Mouse (Mus musculus): Measurements from ENCODE around the gene Olfr419.

Olfr419 gene

GRCm38 (mm10) chr1:174251961-174252360, at the start of gene Olfr419:
TSS of gene Olfr419 (minus strand) at chr1:174252061.
- no peak for DNase-seq

DNA sequence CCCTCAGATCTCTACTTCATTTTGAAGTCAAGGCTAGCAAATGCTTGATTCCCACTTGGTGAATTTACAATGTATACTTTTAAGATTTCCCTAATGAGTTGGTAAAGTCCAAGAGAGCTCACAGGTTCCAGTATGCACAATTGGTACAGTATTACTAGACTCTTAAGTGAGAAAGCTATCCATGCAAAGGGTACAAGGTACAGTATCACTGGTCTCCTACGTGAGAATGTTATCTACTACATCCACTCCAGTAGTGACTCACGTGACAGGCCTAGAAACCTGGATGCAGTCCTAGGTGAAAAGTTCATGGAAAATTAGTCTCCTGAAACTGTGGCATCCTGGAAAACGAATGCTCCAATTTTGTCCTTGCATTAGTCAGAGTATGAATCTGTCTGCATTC, 18.8 kb upstream of the Olfr419 start:
- DNase-seq: no peak

GRCm38 (mm10) chr1:174269162-174269561, 17.3 kb upstream of the Olfr419 start:
- DNase-seq: no peak

- no peak for DNase-seq
Observed at GRCm38 (mm10) chr1:174267816-174268215, 16.0 kb upstream of the Olfr419 start.

- DNase-seq: no peak
Observed at GRCm38 (mm10) chr1:174250376-174250775, 1.5 kb downstream of the Olfr419 start.

- DNase-seq: no peak
Observed at GRCm38 (mm10) chr1:174247170-174247569, 4.7 kb downstream of the Olfr419 start.

DNA sequence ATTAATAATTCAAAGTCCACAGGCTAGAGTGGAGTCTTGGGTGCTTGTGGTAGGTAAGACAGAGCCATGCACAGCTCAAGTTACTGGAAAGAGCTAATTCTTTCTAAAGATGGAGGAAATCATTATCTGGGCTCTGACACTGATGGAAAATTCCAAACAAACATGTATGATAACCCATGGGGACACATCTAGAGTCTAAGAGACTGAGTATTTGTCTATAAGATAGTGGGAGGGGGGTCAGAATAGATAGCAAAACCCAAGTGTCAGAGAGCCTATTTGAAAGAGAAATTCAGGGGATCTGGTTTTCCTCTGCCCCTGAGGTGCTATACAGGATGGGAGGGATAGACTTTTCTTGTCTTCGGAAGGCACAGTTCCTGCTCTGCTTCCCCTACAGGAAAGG, 5.8 kb downstream of the Olfr419 start:
- DNase-seq: no peak

DNA sequence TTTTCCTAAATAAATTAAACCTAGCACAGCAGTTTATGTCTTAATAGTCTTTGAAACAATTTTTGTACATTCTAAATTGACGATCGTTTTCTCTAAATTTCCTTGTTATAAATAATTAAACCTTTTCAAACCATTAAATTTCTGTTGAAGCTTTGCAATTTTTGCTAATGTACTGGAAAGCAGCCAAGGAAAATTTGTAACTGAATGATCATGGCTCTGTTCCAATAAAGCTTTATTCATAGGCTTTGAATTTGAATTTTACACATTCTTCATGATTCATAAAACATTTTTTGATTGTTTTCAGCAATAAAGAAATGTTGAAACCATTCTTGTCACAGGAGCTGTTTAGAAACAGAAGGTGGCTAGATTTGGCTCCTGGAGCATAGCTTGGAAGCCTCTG, 7.2 kb downstream of the Olfr419 start:
- DNase-seq: no peak

DNA sequence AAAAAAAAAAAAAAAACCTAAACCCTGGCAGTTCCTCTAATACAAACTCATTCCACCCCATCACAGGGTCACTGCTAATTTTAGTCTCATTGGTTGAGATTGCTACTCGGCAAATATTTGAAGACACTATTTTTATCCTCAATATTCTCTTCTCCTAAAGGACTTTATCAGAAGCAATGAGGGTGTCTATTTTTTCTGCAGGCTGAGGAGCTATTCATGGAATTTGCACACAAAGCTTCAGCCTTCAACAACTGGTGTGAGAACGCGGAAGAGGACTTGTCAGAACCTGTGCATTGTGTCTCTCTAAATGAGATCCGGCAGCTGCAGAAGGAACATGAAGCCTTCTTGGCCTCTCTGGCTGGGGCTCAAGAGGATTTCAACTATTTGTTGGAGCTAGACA, 11.9 kb downstream of the Olfr419 start:
- no peak for DNase-seq

GRCm38 (mm10) chr1:174216528-174217204, 35.2 kb downstream of the Olfr419 start:
- DNase-seq: no peak

DNA sequence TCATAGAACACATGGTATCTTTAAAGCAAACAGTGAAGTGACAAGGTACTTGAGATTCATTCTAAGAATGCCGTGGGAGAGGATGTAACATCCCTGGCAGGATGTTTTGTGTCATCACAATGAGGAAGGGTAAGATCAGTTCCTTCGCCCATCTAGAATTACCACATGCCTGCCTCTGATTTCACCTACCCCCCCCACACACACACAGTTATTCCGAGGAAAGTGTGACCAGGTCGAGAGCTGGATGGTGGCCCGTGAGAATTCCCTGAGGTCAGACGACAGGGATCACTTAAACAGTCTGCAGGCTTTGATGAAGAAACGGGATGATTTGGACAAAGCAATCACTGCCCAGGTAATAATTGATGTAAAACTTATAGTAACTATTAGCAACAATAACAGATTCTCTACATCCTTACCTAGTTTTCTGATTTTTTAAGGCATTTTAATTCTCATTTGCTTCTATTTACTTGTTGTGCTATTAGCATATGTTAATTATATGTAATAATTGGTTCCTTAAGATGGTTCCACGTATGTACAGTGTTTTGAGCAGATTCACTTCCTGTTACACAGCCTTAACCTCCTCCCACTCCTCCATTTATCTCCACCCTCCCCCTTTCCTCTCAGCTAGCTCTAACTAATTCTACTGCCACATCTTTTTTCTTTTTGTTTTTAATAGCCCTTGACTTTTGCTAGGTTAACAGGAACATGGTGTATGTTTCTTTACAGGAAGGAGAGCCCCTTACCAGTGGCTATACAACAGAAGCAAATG, 36.4 kb downstream of the Olfr419 start:
- DNase-seq: no peak

GRCm38 (mm10) chr1:174212286-174212685, 39.6 kb downstream of the Olfr419 start:
- DNase-seq: no peak

DNA sequence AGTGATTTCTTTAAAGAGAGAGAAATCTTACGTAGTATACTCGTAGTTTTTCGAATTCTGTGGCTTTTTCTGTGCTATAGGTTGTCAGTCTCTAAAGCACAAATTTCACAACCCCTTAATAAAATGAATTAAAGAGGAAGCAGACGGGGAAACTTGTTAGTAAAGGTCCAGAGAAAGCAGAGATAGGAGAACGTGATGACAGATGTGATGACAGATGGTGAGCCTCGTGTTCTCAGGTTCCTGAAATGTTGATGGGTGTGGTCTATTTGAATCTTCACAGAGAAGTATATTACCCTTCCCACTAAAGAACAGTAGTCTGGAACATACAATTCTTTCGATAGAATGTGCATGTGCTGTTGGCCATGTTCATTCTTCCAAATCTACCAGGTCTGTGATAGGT, 47.2 kb downstream of the Olfr419 start:
- DNase-seq: no peak
